Mouse (Mus musculus) erythroblast, embryonic 14.5 days (primary cell): ENCODE data around the gene Tardbp.

Experiments
- GATA1 ChIP-seq: IDR thresholded peaks from 2 replicates; pipeline ENCODE4 v1.6.1; 2012; ENCODE audit warnings: low read length, inconsistent platforms, mixed read lengths
- TAL1 ChIP-seq: IDR thresholded peaks from 3 replicates; pipeline ENCODE4 v1.6.1; 2012; ENCODE audit warnings: low read length, inconsistent platforms, mixed read lengths

DNA sequence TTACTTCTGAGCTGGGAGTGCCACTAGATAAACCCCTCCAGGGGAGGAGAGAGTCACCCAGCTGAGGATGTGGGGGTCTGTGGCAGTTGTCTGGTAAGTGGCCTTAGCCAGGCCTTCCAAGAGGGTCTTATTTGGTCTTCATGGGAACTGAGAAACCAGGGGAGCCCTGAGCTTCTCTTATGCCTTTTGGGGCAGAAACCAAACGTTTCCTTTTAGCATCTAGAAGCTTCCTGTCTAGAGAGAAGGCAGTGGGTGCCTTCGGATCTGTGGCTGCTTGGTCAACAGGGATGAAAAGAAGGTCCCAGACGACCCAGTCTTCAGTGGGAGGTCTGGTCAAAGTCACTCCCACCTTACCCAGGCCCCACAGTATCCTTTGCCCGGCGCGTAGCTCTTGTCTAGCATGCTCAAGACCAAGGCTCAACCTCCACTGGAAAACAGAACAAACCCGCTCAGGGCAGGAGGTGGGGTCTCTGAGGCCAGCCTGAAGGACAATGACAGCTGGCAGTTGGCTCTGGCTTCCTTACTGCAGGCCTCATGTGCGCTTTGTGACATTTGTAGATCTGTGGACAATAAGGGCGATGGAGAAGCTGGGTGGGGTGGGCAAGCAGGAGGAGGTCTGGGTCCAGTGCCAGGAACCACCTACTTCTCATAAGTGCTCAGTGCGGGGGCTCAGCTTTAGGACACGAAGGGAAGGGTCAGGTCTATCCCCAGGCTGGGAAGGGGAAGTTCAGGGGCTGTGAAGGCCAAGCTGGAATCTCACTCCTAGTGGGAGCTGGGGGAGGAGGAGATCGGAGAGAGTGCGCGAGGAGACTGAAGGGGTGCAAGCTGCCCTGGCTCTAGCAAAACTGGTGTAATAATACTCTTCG is 16.7 kb upstream of the Tardbp start, which contains the start of gene Gm572:
- TF ChIP-seq GATA1 = no peak
- TF ChIP-seq TAL1 = no peak
